Mouse (Mus musculus): ENCODE data around the gene Akirin1. TPM values are rescaled to one million over a fixed set of nuclear protein-coding genes. Genes with fewer than 3 reads are reported as not detected.
A peak's percentile ranks its signal among the peaks of the same experiment; 100 is the strongest.

The Akirin1 gene
- total RNA-seq (2021), result 10 to 100 TPM; 58.8 to 62.2 TPM
- long read RNA-seq, experiment 1, transcript Akirin1-201 (5 exons, 3,052 nt), result major isoform, 226 of 229 reads
- long read RNA-seq, experiment 1, partial matches to known transcripts, result 1 of 229 reads
- long read RNA-seq, experiment 1, other reads (novel, unspliced or antisense), result 2 of 229 reads
- long read RNA-seq, experiment 2, transcript Akirin1-201 (5 exons, 3,052 nt), result major isoform, 215 of 221 reads
- long read RNA-seq, experiment 2, partial matches to known transcripts, result 0 of 221 reads
- long read RNA-seq, experiment 2, other reads (novel, unspliced or antisense), result 6 of 221 reads

- DNase-seq (ENCODE audit: low spot score in 2 of 2), result peak; percentile 96 to 98
Observed at GRCm38 (mm10) chr4:123750152-123750651, at the start of gene Akirin1. TSS of gene Akirin1 (minus strand) at chr4:123750345.

- DNase-seq (ENCODE audit: low spot score in 2 of 2), result peak; percentile 64 to 75
Observed at GRCm38 (mm10) chr4:123797856-123798255, 47.7 kb upstream of the Akirin1 start.

- no peak for DNase-seq (ENCODE audit: low spot score in 2 of 2)
Observed at GRCm38 (mm10) chr4:123797403-123797802, 47.3 kb upstream of the Akirin1 start.

- no peak for DNase-seq (ENCODE audit: low spot score in 2 of 2)
Observed at GRCm38 (mm10) chr4:123795057-123795456, 44.9 kb upstream of the Akirin1 start.

- no peak for DNase-seq (ENCODE audit: low spot score in 2 of 2)
Observed at GRCm38 (mm10) chr4:123793136-123793535, 43.0 kb upstream of the Akirin1 start.

GRCm38 (mm10) chr4:123792666-123793065 lies 42.5 kb upstream of the Akirin1 start:
- DNase-seq (ENCODE audit: low spot score in 2 of 2), result no peak

- peak; percentile 52 to 68 for DNase-seq (ENCODE audit: low spot score in 2 of 2)
Observed at GRCm38 (mm10) chr4:123787191-123787985, 37.2 kb upstream of the Akirin1 start, which contains the start of gene Rhbdl2. TSS of gene Rhbdl2 (plus strand) at chr4:123787874.

- no peak for DNase-seq (ENCODE audit: low spot score in 2 of 2)
Observed at GRCm38 (mm10) chr4:123768234-123768633, 18.1 kb upstream of the Akirin1 start.

- DNase-seq (ENCODE audit: low spot score in 2 of 2), result no peak
Observed at GRCm38 (mm10) chr4:123767807-123768206, 17.7 kb upstream of the Akirin1 start.

- no peak for DNase-seq (ENCODE audit: low spot score in 2 of 2)
Observed at GRCm38 (mm10) chr4:123765071-123765470, 14.9 kb upstream of the Akirin1 start.

GRCm38 (mm10) chr4:123758306-123758705 lies 8.2 kb upstream of the Akirin1 start:
- no peak for DNase-seq (ENCODE audit: low spot score in 2 of 2)

- DNase-seq (ENCODE audit: low spot score in 2 of 2), result peak; percentile 25 to 61
Observed at GRCm38 (mm10) chr4:123750707-123751312, 665 bp upstream of the Akirin1 start.

- peak; percentile 21 to 29 for DNase-seq (ENCODE audit: low spot score in 2 of 2)
Observed at GRCm38 (mm10) chr4:123749484-123750130, 538 bp downstream of the Akirin1 start.

- DNase-seq (ENCODE audit: low spot score in 2 of 2), result no peak
Observed at GRCm38 (mm10) chr4:123748726-123749415, 1.3 kb downstream of the Akirin1 start.

GRCm38 (mm10) chr4:123745221-123745775 lies 4.8 kb downstream of the Akirin1 start:
- DNase-seq (ENCODE audit: low spot score in 2 of 2), result no peak

- DNase-seq (ENCODE audit: low spot score in 2 of 2), result no peak
Observed at GRCm38 (mm10) chr4:123742891-123743290, 7.3 kb downstream of the Akirin1 start.

GRCm38 (mm10) chr4:123738708-123739107 lies 11.4 kb downstream of the Akirin1 start:
- no peak for DNase-seq (ENCODE audit: low spot score in 2 of 2)

- no peak for DNase-seq (ENCODE audit: low spot score in 2 of 2)
Observed at GRCm38 (mm10) chr4:123733532-123733931, 16.6 kb downstream of the Akirin1 start.

GRCm38 (mm10) chr4:123732921-123733320 lies 17.2 kb downstream of the Akirin1 start:
- no peak for DNase-seq (ENCODE audit: low spot score in 2 of 2)

All from layer of hippocampus, postnatal 14 days (tissue).